Mouse (Mus musculus): ENCODE measurements around the gene Shisa8. TPM values are rescaled to one million over a fixed set of nuclear protein-coding genes. Genes with fewer than 3 reads are reported as not detected.

The Shisa8 gene
- total and polyA plus RNA-seq, 3 experiments: 0.05 TPM; not detected in 2

DNA sequence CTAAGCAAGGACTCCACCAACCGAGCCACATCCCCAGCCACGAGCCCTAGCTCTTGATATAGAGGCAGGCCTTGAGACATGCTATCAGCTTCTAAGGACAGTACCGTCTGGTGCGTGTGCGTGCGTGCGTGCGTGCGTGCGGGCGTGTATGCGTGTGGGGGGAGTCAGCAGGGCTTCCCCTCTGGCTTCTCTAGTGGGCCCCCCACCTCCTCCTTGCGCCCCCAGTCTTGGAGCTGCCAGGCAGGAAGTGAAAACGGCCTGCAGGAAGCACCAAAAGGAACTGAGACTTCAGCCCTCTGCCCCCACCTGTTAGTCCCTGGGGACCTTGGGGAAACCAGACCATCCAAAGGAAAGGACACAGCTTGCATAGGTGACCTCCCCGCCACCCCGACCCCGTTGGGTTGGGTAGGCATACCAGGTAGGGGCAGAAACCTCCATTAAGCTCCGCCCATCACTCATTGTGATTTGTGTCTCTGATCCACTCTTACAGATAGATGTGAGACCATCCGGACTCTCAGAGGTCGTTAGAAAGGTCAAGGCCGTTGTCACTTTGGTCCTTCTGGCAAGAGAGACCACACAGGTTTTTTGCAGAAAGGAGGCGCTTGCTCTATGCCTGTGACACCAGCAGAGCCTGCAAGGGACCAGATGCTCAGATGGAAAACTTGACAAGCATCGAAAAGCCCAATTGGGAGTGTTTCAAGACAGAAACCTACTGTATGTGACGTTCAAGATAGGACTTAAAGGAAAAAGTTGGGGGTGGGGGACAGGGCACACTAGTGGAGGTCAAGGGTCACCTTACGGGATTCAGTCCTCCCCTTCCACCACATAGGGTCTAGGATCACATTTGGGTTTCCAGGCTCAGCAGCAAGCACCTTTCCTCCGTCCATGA is 6.4 kb upstream of the Shisa8 start:
- Histone ChIP-seq H3K4me3 (ENCODE audit: low read depth, low read length) (no peak overlapping the region), H3K36me3 (replicated peaks) (no peaks in the 10 kb centered on the region), H3K4me1 (ENCODE audit: insufficient read depth, low read depth, low read length) (peaks cover 21% of the 10 kb centered on the region), H3K27me3 (ENCODE audit: insufficient read depth, low read length) (peaks cover 83% of the 10 kb centered on the region), H3K9me3 (replicated peaks) (no peaks in the 10 kb centered on the region)
- ATAC-seq (ENCODE audit: extremely low read depth, insufficient number of reproducible peaks, low FRiP score, poor library complexity, severe bottlenecking): no peak
- no peak for DNase-seq (ENCODE audit: low spot score)
- TF ChIP-seq POLR2AphosphoS5 (IDR thresholded peaks at IDR 0.05; ENCODE audit: insufficient replicate concordance, low read depth, low read length): no peak
- no peak for TF ChIP-seq TAL1 (conservative IDR thresholded peaks at IDR 0.05; ENCODE audit: low read depth, low read length)
- TF ChIP-seq GATA1 (IDR thresholded peaks at IDR 0.05; ENCODE audit: borderline replicate concordance, low read length): no peak
- no peak for TF ChIP-seq CTCF (IDR thresholded peaks at IDR 0.05; ENCODE audit: low read depth, low read length)
- TF ChIP-seq GATA2 (IDR thresholded peaks at IDR 0.05; ENCODE audit: borderline replicate concordance, low read depth, low read length): no peak

DNA sequence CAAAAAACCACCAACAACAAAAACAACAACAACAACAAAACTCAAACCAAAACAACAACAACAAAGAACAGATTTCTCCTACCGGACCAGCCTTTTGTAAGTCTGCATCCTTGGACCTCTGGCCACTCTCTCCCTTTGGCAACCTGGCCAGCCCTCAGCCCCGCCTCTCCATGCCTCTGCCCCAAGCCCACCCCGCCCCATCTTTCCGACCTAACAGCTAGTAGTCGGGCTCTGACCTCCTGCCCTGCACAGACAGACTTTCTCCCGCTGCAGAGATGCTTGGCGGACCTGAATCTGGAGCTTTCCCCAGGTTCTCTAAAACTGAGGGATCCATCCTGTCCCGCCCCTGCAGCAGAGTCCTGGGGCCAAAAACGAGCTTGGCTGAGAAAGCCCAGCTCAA is 5.4 kb upstream of the Shisa8 start:
- ATAC-seq (ENCODE audit: extremely low read depth, insufficient number of reproducible peaks, low FRiP score, poor library complexity, severe bottlenecking) (no peak), DNase-seq (ENCODE audit: low spot score) (no peak)
- peaks cover 11% of the 10 kb centered on the region for H3K4me1 ChIP-seq (ENCODE audit: insufficient read depth, low read depth, low read length)
- peaks cover 84% of the 10 kb centered on the region for H3K27me3 ChIP-seq (ENCODE audit: insufficient read depth, low read length)
- H3K36me3 ChIP-seq (replicated peaks): no peaks in the 10 kb centered on the region
- no peak overlapping the region for H3K4me3 ChIP-seq (ENCODE audit: low read depth, low read length)
- TF ChIP-seq CTCF (IDR thresholded peaks at IDR 0.05; ENCODE audit: low read depth, low read length): no peak
- no peak for TF ChIP-seq GATA2 (IDR thresholded peaks at IDR 0.05; ENCODE audit: borderline replicate concordance, low read depth, low read length)
- no peak for TF ChIP-seq POLR2AphosphoS5 (IDR thresholded peaks at IDR 0.05; ENCODE audit: insufficient replicate concordance, low read depth, low read length)
- no peak for TF ChIP-seq GATA1 (IDR thresholded peaks at IDR 0.05; ENCODE audit: borderline replicate concordance, low read length)
- TF ChIP-seq TAL1 (conservative IDR thresholded peaks at IDR 0.05; ENCODE audit: low read depth, low read length): no peak
- peaks cover 2% of the 10 kb centered on the region; the same call in 1 of the 2 replicates for H3K9me3 ChIP-seq (replicated peaks)

DNA sequence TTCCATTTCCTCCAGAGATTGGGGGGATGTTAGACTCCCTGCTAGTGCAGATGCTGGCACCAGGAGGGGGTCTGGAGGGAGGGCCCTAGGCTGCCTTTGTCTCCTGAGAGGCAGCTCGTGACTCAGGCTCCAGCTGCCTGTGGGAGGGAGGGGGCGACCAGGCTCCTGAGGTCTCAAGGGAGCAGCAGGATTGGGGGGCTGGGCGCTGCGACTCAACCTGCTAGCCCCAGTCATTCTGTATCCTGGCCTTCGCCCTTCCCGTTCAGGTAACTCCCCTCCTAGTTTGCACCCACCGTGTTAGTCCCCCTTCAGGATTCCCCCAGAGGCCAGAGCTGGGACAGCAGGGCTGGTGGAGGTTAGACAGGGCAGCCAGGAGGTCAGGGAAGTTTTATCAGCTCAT is 4.4 kb upstream of the Shisa8 start:
- H3K27me3 ChIP-seq (ENCODE audit: insufficient read depth, low read length): peaks cover 86% of the 10 kb centered on the region
- ATAC-seq (ENCODE audit: extremely low read depth, insufficient number of reproducible peaks, low FRiP score, poor library complexity, severe bottlenecking): no peak
- DNase-seq (ENCODE audit: low spot score): no peak
- H3K36me3 ChIP-seq (replicated peaks): no peaks in the 10 kb centered on the region
- H3K4me3 ChIP-seq (ENCODE audit: low read depth, low read length): no peak overlapping the region
- peaks cover 11% of the 10 kb centered on the region for H3K9me3 ChIP-seq (replicated peaks)
- H3K4me1 ChIP-seq (ENCODE audit: insufficient read depth, low read depth, low read length): peaks cover 10% of the 10 kb centered on the region
- TF ChIP-seq POLR2AphosphoS5 (IDR thresholded peaks at IDR 0.05; ENCODE audit: insufficient replicate concordance, low read depth, low read length) (no peak), GATA2 (IDR thresholded peaks at IDR 0.05; ENCODE audit: borderline replicate concordance, low read depth, low read length) (no peak), CTCF (IDR thresholded peaks at IDR 0.05; ENCODE audit: low read depth, low read length) (no peak), TAL1 (conservative IDR thresholded peaks at IDR 0.05; ENCODE audit: low read depth, low read length) (no peak), GATA1 (IDR thresholded peaks at IDR 0.05; ENCODE audit: borderline replicate concordance, low read length) (no peak)

DNA sequence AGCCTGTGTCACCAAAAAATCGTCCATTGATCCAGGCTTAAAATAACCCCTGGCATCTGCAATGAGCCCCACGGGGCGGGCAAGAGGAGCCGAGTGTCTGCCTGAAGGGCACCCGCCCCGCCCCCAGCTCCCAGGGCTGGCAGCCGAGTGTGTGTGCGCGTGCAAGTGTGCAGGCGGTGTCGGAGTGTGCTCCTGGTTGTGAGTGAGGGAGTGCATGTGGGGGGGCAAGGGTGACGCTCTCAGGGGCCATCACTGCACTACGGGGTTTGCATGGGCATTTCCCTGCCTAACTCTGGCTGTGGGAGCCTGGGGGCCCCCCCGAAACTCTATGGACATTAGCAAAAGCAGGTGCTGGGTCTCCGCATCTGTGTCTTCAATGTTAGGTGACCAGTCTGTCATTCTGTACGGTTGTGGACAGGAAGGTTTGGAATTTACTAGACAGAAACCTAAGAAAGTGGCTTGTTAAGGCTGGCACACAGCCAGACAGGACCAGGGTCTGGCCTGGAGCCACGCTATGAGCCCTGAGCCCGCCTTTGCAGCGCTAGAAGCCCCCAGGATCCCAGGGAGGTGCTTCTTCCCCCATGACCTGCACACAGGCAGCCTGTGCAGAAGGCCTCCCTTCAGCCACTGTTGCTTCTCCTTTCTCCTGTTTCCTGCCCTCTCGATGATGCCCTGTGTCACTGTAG is 3.7 kb upstream of the Shisa8 start:
- DNase-seq (ENCODE audit: low spot score): no peak
- Histone ChIP-seq H3K36me3 (replicated peaks) (no peaks in the 10 kb centered on the region), H3K9me3 (replicated peaks) (peaks cover 18% of the 10 kb centered on the region), H3K4me3 (ENCODE audit: low read depth, low read length) (no peak overlapping the region), H3K27me3 (ENCODE audit: insufficient read depth, low read length) (peaks cover 93% of the 10 kb centered on the region), H3K4me1 (ENCODE audit: insufficient read depth, low read depth, low read length) (peaks cover 10% of the 10 kb centered on the region)
- ATAC-seq (ENCODE audit: extremely low read depth, insufficient number of reproducible peaks, low FRiP score, poor library complexity, severe bottlenecking): no peak
- TF ChIP-seq POLR2AphosphoS5 (IDR thresholded peaks at IDR 0.05; ENCODE audit: insufficient replicate concordance, low read depth, low read length) (no peak), GATA2 (IDR thresholded peaks at IDR 0.05; ENCODE audit: borderline replicate concordance, low read depth, low read length) (no peak), GATA1 (IDR thresholded peaks at IDR 0.05; ENCODE audit: borderline replicate concordance, low read length) (no peak), TAL1 (conservative IDR thresholded peaks at IDR 0.05; ENCODE audit: low read depth, low read length) (no peak), CTCF (IDR thresholded peaks at IDR 0.05; ENCODE audit: low read depth, low read length) (no peak)

DNA sequence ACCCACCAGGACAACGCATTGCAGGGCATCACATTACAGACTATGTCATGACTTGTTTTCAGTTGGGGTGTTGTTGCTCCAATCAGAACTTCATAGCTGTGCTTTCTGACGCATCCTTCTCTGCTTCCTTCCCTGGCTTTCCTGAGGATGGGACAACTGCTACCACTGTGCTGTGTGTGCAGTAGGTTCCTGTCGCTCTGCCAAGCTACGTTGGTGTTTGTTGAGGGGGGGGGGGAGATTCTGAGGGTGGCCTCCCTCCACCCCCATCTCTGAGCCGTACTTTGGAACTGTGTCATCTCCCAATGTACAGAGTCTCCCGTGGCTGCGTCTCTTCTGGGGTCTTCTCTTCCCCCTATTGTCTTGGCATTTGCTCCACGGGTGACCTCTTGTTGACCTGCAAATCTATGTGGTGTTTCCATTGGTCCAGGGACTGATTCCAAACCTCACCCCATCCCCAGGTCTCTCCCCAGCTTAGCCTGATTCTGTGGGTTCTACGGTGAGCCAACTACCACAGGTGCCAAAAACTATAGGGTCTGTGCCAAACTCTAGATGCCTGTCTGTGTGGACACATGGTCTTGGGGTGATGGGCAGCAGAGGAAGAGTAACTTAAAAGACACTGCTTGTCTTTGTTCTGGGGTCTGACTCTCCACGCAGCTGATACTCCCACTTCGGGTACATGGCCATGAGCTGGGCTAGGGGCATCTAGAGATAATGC is 2.9 kb upstream of the Shisa8 start:
- ATAC-seq (ENCODE audit: extremely low read depth, insufficient number of reproducible peaks, low FRiP score, poor library complexity, severe bottlenecking) (no peak), DNase-seq (ENCODE audit: low spot score) (no peak)
- Histone ChIP-seq H3K9me3 (replicated peaks) (peaks cover 19% of the 10 kb centered on the region), H3K27me3 (ENCODE audit: insufficient read depth, low read length) (peaks cover 91% of the 10 kb centered on the region), H3K36me3 (replicated peaks) (no peaks in the 10 kb centered on the region), H3K4me3 (ENCODE audit: low read depth, low read length) (no peak overlapping the region), H3K4me1 (ENCODE audit: insufficient read depth, low read depth, low read length) (peaks cover 10% of the 10 kb centered on the region)
- no peak for TF ChIP-seq TAL1 (conservative IDR thresholded peaks at IDR 0.05; ENCODE audit: low read depth, low read length)
- no peak for TF ChIP-seq POLR2AphosphoS5 (IDR thresholded peaks at IDR 0.05; ENCODE audit: insufficient replicate concordance, low read depth, low read length)
- TF ChIP-seq GATA2 (IDR thresholded peaks at IDR 0.05; ENCODE audit: borderline replicate concordance, low read depth, low read length): no peak
- TF ChIP-seq CTCF (IDR thresholded peaks at IDR 0.05; ENCODE audit: low read depth, low read length): no peak
- TF ChIP-seq GATA1 (IDR thresholded peaks at IDR 0.05; ENCODE audit: borderline replicate concordance, low read length): no peak

Data from G1E (cell line).